Mouse (Mus musculus) kidney, embryonic 15.5 days (tissue): ENCODE measurements around the gene Shkbp1. TPM values are rescaled to one million over a fixed set of nuclear protein-coding genes. Genes with fewer than 3 reads are reported as not detected.

Experiments used
- ATAC-seq: fragments of 200-750 bp; cut with Nextera tagmentation; replicated peaks from 2 replicates; pipeline ENCODE4 v1.8.0; 2017; ENCODE audit warnings: moderate TSS enrichment; ENCODE audit not compliant: low FRiP score
- H3K27ac ChIP-seq: fragments of 300-500 bp; sonication (generic); 2 replicates; pipeline ENCODE4 v1.5.1; 2015; ENCODE audit warnings: mild to moderate bottlenecking, inconsistent platforms
- H3K27me3 ChIP-seq: fragments of 300-500 bp; sonication (generic); 2 replicates; pipeline ENCODE4 v1.6.1; 2015; ENCODE audit warnings: inconsistent platforms
- H3K36me3 ChIP-seq: fragments of 300-500 bp; sonication (generic); 2 replicates; pipeline ENCODE4 v1.6.1; 2015; ENCODE audit warnings: inconsistent platforms
- H3K4me1 ChIP-seq: fragments of 300-500 bp; sonication (generic); 2 replicates; pipeline ENCODE4 v1.6.1; 2015; ENCODE audit warnings: inconsistent platforms
- H3K4me2 ChIP-seq: fragments of 300-500 bp; sonication (generic); 2 replicates; pipeline ENCODE4 v1.6.1; 2015; ENCODE audit warnings: moderate library complexity, mild to moderate bottlenecking, inconsistent platforms
- H3K4me3 ChIP-seq: fragments of 300-500 bp; sonication (generic); replicated peaks from 2 replicates; pipeline ENCODE4 v1.5.1; 2015; ENCODE audit warnings: mild to moderate bottlenecking, inconsistent platforms
- H3K9ac ChIP-seq: fragments of 300-500 bp; sonication (generic); 2 replicates; pipeline ENCODE4 v1.6.1; 2015; ENCODE audit warnings: mild to moderate bottlenecking, inconsistent platforms
- H3K9me3 ChIP-seq: fragments of 300-500 bp; sonication (generic); replicated peaks from 2 replicates; pipeline ENCODE4 v1.6.1; 2016; ENCODE audit warnings: inconsistent platforms
- WGBS: fragments of 180-500 bp; shearing (Covaris S2); methylation state at CpG from one replicate; pipeline ENCODE4 v1.1.7; 2015; ENCODE audit warnings: mixed read lengths; 5-methylcytosine and 5-hydroxymethylcytosine counted together
- polyA plus RNA-seq: library from polyadenylated mRNA; unstranded; fragments of >200 nt; fragmentation: Nextera tagmentation; extraction: Ambion mirVana; gene quantifications from 2 replicates; pipeline ENCODE4 v1.2.1, GENCODE M21; 2015

The Shkbp1 gene
- polyA plus RNA-seq, 1 experiment from 2014 or later: 53.1 TPM

DNA sequence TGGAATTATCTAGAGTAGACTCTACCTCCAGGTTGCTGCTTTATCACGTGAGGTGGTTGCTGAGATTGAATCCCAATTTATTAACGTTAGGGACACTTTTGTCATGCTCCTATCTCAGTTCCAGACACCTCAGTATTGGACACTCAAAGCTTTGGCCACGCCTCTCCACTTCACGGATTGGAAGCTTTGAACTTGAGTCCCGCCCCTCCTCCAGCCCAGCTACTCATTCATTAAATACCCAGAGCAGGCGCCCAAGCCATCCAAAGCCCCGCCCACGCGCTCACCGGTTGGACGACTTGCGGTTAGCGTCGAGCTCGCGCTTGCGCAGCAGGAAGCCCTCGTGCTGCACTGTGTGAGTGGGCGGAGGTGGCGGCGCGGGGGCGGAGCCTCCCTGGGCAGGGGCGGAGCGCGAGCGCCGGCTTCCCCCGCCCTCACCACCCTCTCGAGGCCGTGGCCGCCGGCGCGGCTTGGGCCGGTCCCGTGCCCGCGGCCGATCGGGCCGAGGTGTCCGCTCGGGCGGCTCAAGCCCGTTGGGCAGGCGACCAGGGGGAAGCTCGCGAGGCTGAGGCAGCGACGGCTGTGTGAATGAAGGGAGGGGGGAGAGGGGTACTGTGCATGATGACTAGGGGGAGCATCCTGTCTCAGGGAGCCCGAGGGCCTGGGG lies 5.6 kb upstream of the Shkbp1 start:
- H3K9me3 ChIP-seq: no peaks in the 10 kb centered on the region
- H3K4me1 ChIP-seq: peaks cover 32% of the 10 kb centered on the region
- H3K27me3 ChIP-seq: peaks cover 51% of the 10 kb centered on the region
- peak overlapping the region; percentile 61 for H3K9ac ChIP-seq
- H3K36me3 ChIP-seq: no peaks in the 10 kb centered on the region
- WGBS: under 1% methylated on average over 52 of the region's 52 CpGs
- peak; percentile 95 for ATAC-seq
- H3K27ac ChIP-seq: no peak overlapping the region
- peak overlapping the region; percentile 53 for H3K4me3 ChIP-seq
- H3K4me2 ChIP-seq: peak overlapping the region; percentile 91

DNA sequence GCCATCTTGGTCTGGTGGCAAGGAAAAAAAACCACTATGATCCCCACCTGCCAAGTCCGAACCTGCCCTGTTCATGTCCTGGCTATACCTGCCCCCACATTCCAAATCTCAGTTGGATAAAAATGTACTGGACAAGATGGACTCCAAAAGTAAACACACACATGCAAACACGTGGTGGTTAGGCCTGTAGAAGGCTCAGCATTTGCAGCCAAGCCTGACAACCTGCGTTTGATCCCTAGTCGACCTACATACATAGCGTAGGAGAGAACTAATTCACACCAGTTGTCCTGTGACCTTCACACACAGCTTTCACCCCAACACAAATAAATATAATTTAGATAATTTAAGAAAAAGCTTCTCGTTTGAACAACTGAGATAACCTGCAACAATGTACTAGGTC lies 4.9 kb upstream of the Shkbp1 start:
- Histone ChIP-seq H3K9me3 (no peaks in the 10 kb centered on the region), H3K4me1 (peaks cover 37% of the 10 kb centered on the region), H3K27ac (no peak overlapping the region), H3K27me3 (peaks cover 46% of the 10 kb centered on the region), H3K4me3 (peak overlapping the region; percentile 53), H3K36me3 (no peaks in the 10 kb centered on the region), H3K4me2 (peak overlapping the region; percentile 91), H3K9ac (no peak overlapping the region)
- 48% methylated on average over 6 of the region's 6 CpGs for WGBS
- ATAC-seq: no peak

DNA sequence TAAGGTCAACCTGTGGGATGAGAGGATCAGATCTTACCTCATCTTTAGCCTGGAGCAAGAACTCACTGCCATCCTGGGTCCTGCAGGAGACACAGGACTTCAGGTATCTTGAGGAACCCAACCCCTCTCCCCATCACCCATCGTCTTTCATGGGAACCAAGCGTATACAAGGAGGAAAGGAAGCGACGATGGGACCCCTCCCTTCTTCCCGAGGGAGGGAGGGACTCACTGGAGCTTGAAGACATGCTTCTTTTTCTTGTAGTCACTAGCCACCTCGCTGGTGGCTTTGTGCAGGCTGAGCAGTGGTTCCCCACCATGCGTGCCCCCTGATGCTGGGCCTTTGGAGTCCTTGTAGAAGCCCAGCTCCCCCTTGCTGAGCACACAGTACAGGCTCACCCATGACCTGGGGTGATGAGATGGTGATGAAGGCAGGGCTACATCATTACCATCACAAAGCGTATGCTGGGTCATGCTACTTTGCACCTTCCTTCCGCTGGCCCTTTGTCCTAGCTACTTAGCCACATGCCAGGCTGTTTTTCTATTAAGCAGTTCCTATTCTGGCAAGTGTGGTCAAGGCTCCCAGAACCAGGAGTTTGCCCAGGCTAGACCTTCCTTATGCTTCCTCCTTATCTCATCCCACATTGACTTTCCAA lies 4.0 kb upstream of the Shkbp1 start:
- 84% methylated on average over 9 of the region's 9 CpGs for WGBS

DNA sequence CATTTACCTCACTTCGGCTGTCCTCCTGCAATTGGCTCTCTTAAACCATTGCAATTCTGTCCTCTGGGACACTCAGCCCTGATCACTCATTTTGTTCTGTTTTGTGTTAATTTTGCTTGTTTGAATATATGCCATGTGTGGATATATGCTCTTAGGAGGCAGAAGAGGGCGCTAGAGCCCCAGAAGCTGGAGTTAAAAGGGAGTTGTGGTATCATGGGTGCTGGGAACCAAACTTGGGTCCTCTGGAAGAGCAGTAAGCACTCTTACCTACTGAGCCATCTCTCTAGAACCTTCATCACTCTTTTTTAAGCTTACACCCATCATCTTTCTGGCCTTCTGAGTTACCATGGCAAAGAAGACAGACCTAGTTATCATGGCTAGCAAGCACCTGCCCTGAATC lies 3.3 kb upstream of the Shkbp1 start:
- H3K4me1 ChIP-seq: peaks cover 44% of the 10 kb centered on the region
- ATAC-seq: no peak
- WGBS: 65% methylated on average over 2 of the region's 2 CpGs
- H3K9ac ChIP-seq: no peak overlapping the region
- H3K27me3 ChIP-seq: peaks cover 30% of the 10 kb centered on the region
- no peak overlapping the region for H3K4me3 ChIP-seq
- H3K27ac ChIP-seq: no peak overlapping the region
- H3K4me2 ChIP-seq: no peak overlapping the region
- H3K9me3 ChIP-seq: no peaks in the 10 kb centered on the region
- H3K36me3 ChIP-seq: no peaks in the 10 kb centered on the region

More for the DNA sequence above, 4.0 kb upstream of the Shkbp1 start:
- Histone ChIP-seq H3K27me3 (peaks cover 36% of the 10 kb centered on the region), H3K9ac (no peak overlapping the region), H3K36me3 (no peaks in the 10 kb centered on the region), H3K4me1 (peaks cover 43% of the 10 kb centered on the region), H3K9me3 (no peaks in the 10 kb centered on the region), H3K4me2 (no peak overlapping the region), H3K27ac (no peak overlapping the region), H3K4me3 (no peak overlapping the region)
- ATAC-seq: no peak

DNA sequence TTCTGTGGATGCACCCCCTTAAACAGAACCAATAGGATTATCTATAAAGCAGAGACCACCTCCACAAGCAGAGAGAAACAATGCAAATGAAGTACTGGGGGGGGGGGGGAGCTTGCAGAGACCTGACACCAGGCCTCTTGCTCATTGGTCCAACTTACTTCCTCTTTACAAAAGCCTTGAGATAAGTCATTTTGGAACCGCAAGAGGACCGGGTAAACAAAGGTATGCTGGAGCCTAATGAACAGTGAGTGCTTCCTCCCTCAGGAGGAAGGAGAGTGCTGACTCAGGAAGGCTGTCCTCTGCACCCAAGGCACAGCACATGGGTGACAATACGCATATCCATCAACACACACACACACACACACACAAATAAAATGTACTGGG lies 1.8 kb upstream of the Shkbp1 start:
- 25% methylated on average over 3 of the region's 3 CpGs for WGBS
- peaks cover 40% of the 10 kb centered on the region for H3K4me1 ChIP-seq
- peak overlapping the region; percentile 92 for H3K27ac ChIP-seq
- no peak for ATAC-seq
- peaks cover 12% of the 10 kb centered on the region for H3K36me3 ChIP-seq
- H3K9me3 ChIP-seq: no peaks in the 10 kb centered on the region
- peak overlapping the region; percentile 80 for H3K4me2 ChIP-seq
- H3K4me3 ChIP-seq: peak overlapping the region; percentile 79
- peaks cover 15% of the 10 kb centered on the region for H3K27me3 ChIP-seq
- peak overlapping the region; percentile 59; the same call in 1 of the 2 replicates for H3K9ac ChIP-seq

DNA sequence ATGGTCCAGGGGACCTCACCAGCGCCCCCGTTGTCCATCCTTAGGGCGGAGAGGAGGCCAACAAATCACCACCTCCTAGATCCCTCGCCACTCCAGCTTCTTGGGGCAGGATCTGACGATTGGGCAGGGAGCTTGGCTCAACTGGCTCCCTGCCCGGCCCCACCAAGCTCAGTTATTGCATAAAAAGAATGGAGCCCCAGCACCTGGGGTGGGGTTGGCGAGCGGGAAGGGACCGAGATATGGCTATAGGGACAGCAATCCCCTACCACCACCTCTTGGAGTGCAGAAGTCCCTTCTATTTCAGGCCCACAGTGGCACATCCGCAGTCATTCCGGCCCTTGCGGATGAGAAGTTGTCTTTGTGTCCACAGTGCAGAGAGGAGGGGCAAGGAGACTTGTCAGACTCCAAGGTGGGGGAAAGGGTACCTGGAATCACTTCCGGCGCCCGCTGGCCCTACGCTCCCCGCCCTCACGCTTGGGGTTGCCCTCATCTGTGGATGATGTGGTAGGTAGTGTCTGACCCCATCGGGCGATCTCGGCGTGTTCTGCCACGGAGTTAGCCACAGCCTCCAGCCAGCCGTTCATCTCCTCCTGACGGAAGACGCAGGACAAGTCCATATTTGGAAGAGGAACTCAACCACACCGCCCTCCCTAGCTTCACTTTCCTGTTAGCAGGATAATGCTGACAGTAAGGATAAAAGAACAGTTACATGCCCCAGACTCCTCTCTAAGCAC lies 1.2 kb upstream of the Shkbp1 start, which contains the start of gene Gm20479:
Gm20479 (minus strand) TSS at position 559 of the 734 bp plus-strand sequence.
- Histone ChIP-seq H3K36me3 (peaks cover 17% of the 10 kb centered on the region), H3K27ac (peak within 1 kb of the TSS; percentile 92), H3K9me3 (no peaks in the 10 kb centered on the region), H3K4me1 (peaks cover 39% of the 10 kb centered on the region), H3K27me3 (peaks cover 11% of the 10 kb centered on the region), H3K4me2 (peak within 1 kb of the TSS; percentile 80), H3K9ac (peak within 1 kb of the TSS; percentile 59), H3K4me3 (peak within 1 kb of the TSS; percentile 79)
- ATAC-seq: no peak
- WGBS: 2% methylated on average over 27 of the region's 27 CpGs

DNA sequence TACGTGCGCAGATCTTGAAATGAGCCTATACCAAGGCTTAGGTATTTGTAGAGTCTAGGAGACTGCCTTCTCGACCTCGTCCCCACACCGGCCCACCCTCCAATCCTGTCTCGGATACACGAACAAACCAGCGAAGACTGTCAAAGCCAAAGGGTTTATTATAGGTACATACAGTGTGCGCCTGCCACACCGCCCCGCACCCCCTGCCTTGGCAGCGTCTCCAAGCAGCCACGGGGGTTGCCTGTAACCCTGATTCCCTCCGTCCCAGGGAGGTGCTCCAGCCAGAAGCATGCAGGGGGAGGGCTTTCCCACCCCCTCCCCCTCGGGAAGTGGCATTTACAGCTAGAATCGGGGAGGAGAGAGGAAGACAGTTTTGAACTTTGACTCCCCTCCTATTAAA lies 429 bp upstream of the Shkbp1 start:
- Histone ChIP-seq H3K4me1 (peaks cover 38% of the 10 kb centered on the region), H3K36me3 (peaks cover 23% of the 10 kb centered on the region), H3K4me2 (peak overlapping the region; percentile 80), H3K27ac (peak overlapping the region; percentile 92), H3K4me3 (peak overlapping the region; percentile 79), H3K9ac (peak overlapping the region; percentile 59), H3K9me3 (no peaks in the 10 kb centered on the region), H3K27me3 (peaks cover 10% of the 10 kb centered on the region; the same call in 1 of the 2 replicates)
- WGBS: 3% methylated on average over 16 of the region's 16 CpGs
- ATAC-seq: peak; percentile 22

DNA sequence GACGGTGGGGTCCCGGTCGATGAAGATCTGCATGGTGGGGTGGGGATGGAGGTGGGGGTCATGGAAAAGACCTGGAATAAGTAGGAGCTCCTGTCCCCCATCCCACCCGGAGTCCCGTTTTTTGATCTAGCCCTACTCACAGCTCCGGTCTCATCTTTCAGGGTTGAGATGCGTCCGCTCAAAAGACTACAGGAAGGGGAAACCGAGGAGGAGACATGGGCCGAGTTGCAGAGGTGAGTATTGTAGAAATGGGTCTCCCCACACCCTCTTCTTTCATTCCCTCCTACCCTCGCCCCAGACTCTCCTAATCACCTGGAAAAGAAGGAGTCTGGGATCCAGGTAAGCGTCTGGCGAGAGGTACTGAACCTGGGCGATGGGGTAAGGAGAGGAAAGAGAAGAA lies 558 bp downstream of the Shkbp1 start:
- peak overlapping the region; percentile 59 for H3K9ac ChIP-seq
- ATAC-seq: no peak
- 8% methylated on average over 14 of the region's 14 CpGs for WGBS

DNA sequence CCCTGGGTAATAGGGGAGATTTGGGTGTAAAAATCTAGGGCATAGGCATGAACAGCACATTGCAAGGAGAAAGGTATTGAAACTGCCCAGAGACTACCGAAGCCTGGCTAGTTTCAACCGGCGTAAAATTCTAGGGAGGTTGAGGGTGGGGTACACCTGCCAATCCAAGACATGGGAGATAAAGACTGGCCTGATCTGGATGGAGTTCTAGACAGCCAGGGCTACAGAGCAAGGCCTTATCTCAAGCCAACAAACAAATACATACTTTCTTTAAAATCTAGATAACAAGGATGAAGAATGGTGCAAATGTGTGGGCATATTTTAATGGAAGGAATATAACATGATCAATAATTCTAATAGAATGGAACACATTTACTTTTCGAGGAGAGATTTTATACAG lies 1.0 kb downstream of the Shkbp1 start:
- Histone ChIP-seq H3K27ac (no peak overlapping the region), H3K4me3 (peak overlapping the region; percentile 79), H3K4me1 (peaks cover 35% of the 10 kb centered on the region), H3K9me3 (no peaks in the 10 kb centered on the region), H3K27me3 (peaks cover 10% of the 10 kb centered on the region; the same call in 1 of the 2 replicates), H3K9ac (0 out of 2 replicates have a peak overlapping the region, but pooled peaks have one; percentile 59), H3K36me3 (peaks cover 33% of the 10 kb centered on the region), H3K4me2 (peak overlapping the region; percentile 80)
- no peak for ATAC-seq
- WGBS: 42% methylated on average over 4 of the region's 4 CpGs

More for the DNA sequence above, 558 bp downstream of the Shkbp1 start:
- peak overlapping the region; percentile 79 for H3K4me3 ChIP-seq
- peak overlapping the region; percentile 59; the same call in 1 of the 2 replicates for H3K27ac ChIP-seq
- H3K27me3 ChIP-seq: peaks cover 10% of the 10 kb centered on the region; the same call in 1 of the 2 replicates
- peaks cover 30% of the 10 kb centered on the region for H3K36me3 ChIP-seq
- peaks cover 35% of the 10 kb centered on the region for H3K4me1 ChIP-seq
- H3K4me2 ChIP-seq: peak overlapping the region; percentile 80
- H3K9me3 ChIP-seq: no peaks in the 10 kb centered on the region

DNA sequence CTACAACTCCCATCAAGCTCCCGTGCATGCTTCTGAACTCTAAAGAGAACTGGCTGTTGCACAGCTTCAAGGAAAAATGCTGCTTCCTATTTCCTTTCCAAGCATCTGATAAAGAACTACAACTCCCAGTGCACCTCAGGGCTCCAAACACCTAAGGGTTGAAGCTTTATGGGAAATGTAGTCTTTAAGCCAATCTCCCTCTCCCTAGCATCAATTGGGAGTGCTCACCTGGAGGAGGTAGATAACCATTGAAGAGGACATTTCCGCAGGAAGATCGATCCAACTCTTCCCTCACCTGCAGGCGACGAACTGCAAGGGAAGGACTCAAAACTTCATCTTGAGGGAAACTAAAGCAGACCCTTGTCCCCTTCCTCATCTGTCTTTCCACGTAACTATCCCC lies 1.7 kb downstream of the Shkbp1 start:
- H3K36me3 ChIP-seq: peaks cover 37% of the 10 kb centered on the region
- peaks cover 35% of the 10 kb centered on the region for H3K4me1 ChIP-seq
- peaks cover 10% of the 10 kb centered on the region; the same call in 1 of the 2 replicates for H3K27me3 ChIP-seq
- peak overlapping the region; percentile 79 for H3K4me3 ChIP-seq
- H3K4me2 ChIP-seq: peak overlapping the region; percentile 80
- 20% methylated on average over 6 of the region's 6 CpGs for WGBS
- H3K27ac ChIP-seq: no peak overlapping the region
- ATAC-seq: no peak; the same call in 1 of the 2 replicates
- no peak overlapping the region for H3K9ac ChIP-seq
- no peaks in the 10 kb centered on the region for H3K9me3 ChIP-seq

DNA sequence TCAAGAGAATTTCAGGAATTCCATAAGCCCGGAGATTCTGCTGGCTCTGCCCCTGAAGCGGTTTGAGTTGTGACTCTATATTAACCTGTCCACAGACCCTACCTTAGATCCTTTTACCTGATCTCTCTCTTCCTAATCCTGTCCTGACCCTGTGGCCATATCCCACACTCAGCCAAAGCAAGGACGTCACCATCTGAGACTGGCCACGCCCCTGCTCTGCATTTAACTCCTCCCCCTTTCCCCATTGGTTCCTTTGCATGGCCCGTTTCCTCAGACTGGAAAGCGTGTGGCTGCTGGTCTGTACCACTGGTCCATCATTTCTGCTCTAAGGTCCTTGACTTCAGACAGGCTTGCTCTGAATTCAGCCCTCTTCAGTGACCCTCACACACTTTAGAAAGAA lies 10.4 kb downstream of the Shkbp1 start:
- peaks cover 70% of the 10 kb centered on the region for H3K36me3 ChIP-seq
- ATAC-seq: peak; percentile 26
- H3K4me2 ChIP-seq: no peak overlapping the region
- no peak overlapping the region for H3K9ac ChIP-seq
- 25% methylated on average over 6 of the region's 6 CpGs for WGBS
- H3K4me1 ChIP-seq: peaks cover 8% of the 10 kb centered on the region
- no peak overlapping the region for H3K4me3 ChIP-seq
- no peaks in the 10 kb centered on the region for H3K9me3 ChIP-seq
- no peak overlapping the region for H3K27ac ChIP-seq
- H3K27me3 ChIP-seq: no peaks in the 10 kb centered on the region

DNA sequence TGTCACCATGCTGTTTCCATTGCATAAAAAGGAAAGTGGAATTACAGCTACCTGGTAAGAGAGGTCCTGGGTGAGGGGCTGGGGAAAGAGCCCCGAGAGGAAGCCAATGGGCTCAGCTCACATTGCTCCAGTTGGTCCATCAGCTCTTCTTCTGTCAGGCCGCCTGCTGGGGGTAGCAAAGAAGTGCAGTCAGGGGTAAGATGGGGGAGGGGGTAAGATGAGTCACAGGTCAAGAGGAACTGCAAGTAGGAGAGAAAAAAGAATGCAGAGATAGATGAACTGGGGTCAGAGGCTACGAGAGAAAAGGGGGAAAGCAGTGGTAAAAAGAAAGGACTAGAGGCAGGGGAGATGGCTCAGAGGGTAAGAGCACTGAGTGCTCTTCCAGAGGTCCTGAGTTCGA lies 13.2 kb downstream of the Shkbp1 start:
- WGBS: 60% methylated on average over 4 of the region's 4 CpGs
- H3K9me3 ChIP-seq: no peaks in the 10 kb centered on the region
- no peak overlapping the region for H3K27ac ChIP-seq
- peaks cover 11% of the 10 kb centered on the region for H3K4me1 ChIP-seq
- H3K36me3 ChIP-seq: peaks cover 47% of the 10 kb centered on the region
- H3K4me3 ChIP-seq: no peak overlapping the region
- H3K27me3 ChIP-seq: peaks cover 21% of the 10 kb centered on the region
- no peak overlapping the region for H3K9ac ChIP-seq
- H3K4me2 ChIP-seq: no peak overlapping the region
- ATAC-seq: no peak
